Mouse (Mus musculus): ENCODE measurements around the gene Adh7. TPM values are rescaled to one million over a fixed set of nuclear protein-coding genes. Genes with fewer than 3 reads are reported as not detected.

Adh7 gene
- polyA plus RNA-seq, 1 experiment from 2014 or later: not detected

GRCm38 (mm10) chr3:138264648-138265047 is 47.1 kb downstream of the Adh7 start:
- no peak overlapping the region for H3K4me2 ChIP-seq (ENCODE audit: low read length)
- no peaks in the 10 kb centered on the region for H3K36me3 ChIP-seq (ENCODE audit: control insufficient read depth, insufficient read depth, low read length)
- 68% methylated on average over 3 of the region's 3 CpGs for WGBS
- no peak overlapping the region for H3K27ac ChIP-seq (replicated peaks in 1 of 2; ENCODE audit: control insufficient read depth in 1 of 2, insufficient read depth in 1 of 2, low read depth in 2 of 2, low read length in 2 of 2)
- no peaks in the 10 kb centered on the region for H3K9me3 ChIP-seq (ENCODE audit: control insufficient read depth, low read length)
- ATAC-seq (ENCODE audit: insufficient number of reproducible peaks, insufficient read depth, low FRiP score, low read depth): no peak
- no peaks in the 10 kb centered on the region for H3K4me1 ChIP-seq (ENCODE audit: control insufficient read depth in 2 of 2, insufficient read depth in 2 of 2, low read length in 2 of 2)
- no peak overlapping the region for H3K9ac ChIP-seq (ENCODE audit: low read length)
- H3K4me3 ChIP-seq (ENCODE audit: control insufficient read depth in 1 of 2, insufficient read depth in 1 of 2, low read depth in 1 of 2, low read length in 2 of 2): no peak overlapping the region
- H3K27me3 ChIP-seq (ENCODE audit: control insufficient read depth, insufficient read depth, low read length): no peaks in the 10 kb centered on the region

- Histone ChIP-seq H3K9me3 (ENCODE audit: control insufficient read depth, low read length) (no peaks in the 10 kb centered on the region), H3K4me1 (ENCODE audit: control insufficient read depth in 2 of 2, insufficient read depth in 2 of 2, low read length in 2 of 2) (no peaks in the 10 kb centered on the region), H3K9ac (ENCODE audit: low read length) (no peak overlapping the region), H3K4me3 (ENCODE audit: control insufficient read depth in 1 of 2, insufficient read depth in 1 of 2, low read depth in 1 of 2, low read length in 2 of 2) (no peak overlapping the region), H3K4me2 (ENCODE audit: low read length) (no peak overlapping the region), H3K36me3 (ENCODE audit: control insufficient read depth, insufficient read depth, low read length) (no peaks in the 10 kb centered on the region), H3K27me3 (ENCODE audit: control insufficient read depth, insufficient read depth, low read length) (no peaks in the 10 kb centered on the region), H3K27ac (replicated peaks in 1 of 2; ENCODE audit: control insufficient read depth in 1 of 2, insufficient read depth in 1 of 2, low read depth in 2 of 2, low read length in 2 of 2) (no peak overlapping the region)
- no peak for ATAC-seq (ENCODE audit: insufficient number of reproducible peaks, insufficient read depth, low FRiP score, low read depth)
- 15% methylated on average over 1 of the region's 1 CpGs for WGBS
Observed at GRCm38 (mm10) chr3:138270507-138270906, 52.9 kb downstream of the Adh7 start.

DNA sequence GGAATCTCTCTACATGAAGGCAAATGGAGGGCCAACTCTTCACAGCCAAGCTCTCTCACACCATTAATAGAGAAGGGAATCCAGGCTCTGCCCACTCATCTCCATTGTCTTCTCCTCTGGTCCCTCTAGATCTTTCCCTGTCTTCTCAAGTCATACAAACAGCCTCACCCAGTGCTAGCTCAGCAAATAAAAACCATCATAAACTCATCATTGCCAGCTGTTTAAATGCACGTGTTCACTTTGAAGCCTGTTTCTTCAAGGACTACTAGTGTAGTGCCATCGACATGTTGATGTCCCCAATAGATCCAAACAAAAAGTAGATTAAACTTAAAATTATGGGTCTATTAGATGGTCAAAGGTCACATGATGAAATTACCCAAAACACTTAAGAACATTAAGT is 53.7 kb downstream of the Adh7 start:
- 85% methylated on average over 2 of the region's 2 CpGs for WGBS
- H3K27ac ChIP-seq (replicated peaks in 1 of 2; ENCODE audit: control insufficient read depth in 1 of 2, insufficient read depth in 1 of 2, low read depth in 2 of 2, low read length in 2 of 2): no peak overlapping the region
- no peak for ATAC-seq (ENCODE audit: insufficient number of reproducible peaks, insufficient read depth, low FRiP score, low read depth)
- H3K9ac ChIP-seq (ENCODE audit: low read length): no peak overlapping the region
- H3K4me1 ChIP-seq (ENCODE audit: control insufficient read depth in 2 of 2, insufficient read depth in 2 of 2, low read length in 2 of 2): no peaks in the 10 kb centered on the region
- no peaks in the 10 kb centered on the region for H3K9me3 ChIP-seq (ENCODE audit: control insufficient read depth, low read length)
- no peaks in the 10 kb centered on the region for H3K36me3 ChIP-seq (ENCODE audit: control insufficient read depth, insufficient read depth, low read length)
- no peaks in the 10 kb centered on the region for H3K27me3 ChIP-seq (ENCODE audit: control insufficient read depth, insufficient read depth, low read length)
- no peak overlapping the region for H3K4me2 ChIP-seq (ENCODE audit: low read length)
- H3K4me3 ChIP-seq (ENCODE audit: control insufficient read depth in 1 of 2, insufficient read depth in 1 of 2, low read depth in 1 of 2, low read length in 2 of 2): no peak overlapping the region

DNA sequence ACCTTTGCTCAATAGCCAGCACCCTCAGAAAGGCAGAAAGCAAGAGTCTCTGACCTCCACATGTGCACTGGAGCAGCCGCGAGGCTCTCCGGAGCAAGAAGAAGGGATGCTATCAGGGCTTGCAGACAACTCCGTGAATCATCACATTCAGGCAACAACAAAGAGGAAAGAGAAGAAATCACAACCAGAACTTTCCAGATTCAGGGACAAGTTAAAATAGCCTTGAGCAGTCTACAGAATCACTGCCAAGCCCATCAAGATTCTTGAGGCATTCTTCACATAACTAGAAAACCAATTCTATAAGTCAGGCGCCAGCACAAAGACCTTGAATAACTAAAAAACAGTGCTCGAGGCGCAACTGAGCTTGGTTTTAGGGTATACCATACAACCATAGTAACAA is 55.5 kb downstream of the Adh7 start:
- no peak for ATAC-seq (ENCODE audit: insufficient number of reproducible peaks, insufficient read depth, low FRiP score, low read depth)
- WGBS: 73% methylated on average over 7 of the region's 7 CpGs
- Histone ChIP-seq H3K27me3 (ENCODE audit: control insufficient read depth, insufficient read depth, low read length) (no peaks in the 10 kb centered on the region), H3K36me3 (ENCODE audit: control insufficient read depth, insufficient read depth, low read length) (no peaks in the 10 kb centered on the region), H3K9me3 (ENCODE audit: control insufficient read depth, low read length) (no peaks in the 10 kb centered on the region), H3K9ac (ENCODE audit: low read length) (no peak overlapping the region), H3K27ac (replicated peaks in 1 of 2; ENCODE audit: control insufficient read depth in 1 of 2, insufficient read depth in 1 of 2, low read depth in 2 of 2, low read length in 2 of 2) (no peak overlapping the region), H3K4me2 (ENCODE audit: low read length) (no peak overlapping the region), H3K4me1 (ENCODE audit: control insufficient read depth in 2 of 2, insufficient read depth in 2 of 2, low read length in 2 of 2) (no peaks in the 10 kb centered on the region; a peak in 1 of 4 replicates), H3K4me3 (ENCODE audit: control insufficient read depth in 1 of 2, insufficient read depth in 1 of 2, low read depth in 1 of 2, low read length in 2 of 2) (no peak overlapping the region)

DNA sequence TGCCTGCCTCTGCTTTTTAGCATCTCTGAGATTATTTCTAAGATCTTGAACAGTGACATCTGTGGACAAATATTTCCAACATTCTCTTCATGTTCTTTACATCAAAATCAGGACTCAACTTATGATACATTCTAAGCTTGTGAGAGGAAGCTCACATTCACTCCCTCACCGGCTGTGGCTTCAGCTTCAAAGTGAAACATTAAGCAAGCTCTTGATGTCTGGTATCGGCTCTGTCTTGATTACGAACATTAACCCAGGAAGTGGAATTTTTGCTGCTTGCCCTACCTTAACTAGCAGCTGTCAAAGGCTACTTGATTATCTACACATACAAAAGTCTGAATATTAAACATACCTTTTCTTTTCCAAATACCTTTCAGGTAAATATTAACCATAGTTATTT is 57.5 kb downstream of the Adh7 start:
- no peak for ATAC-seq (ENCODE audit: insufficient number of reproducible peaks, insufficient read depth, low FRiP score, low read depth)
- H3K4me3 ChIP-seq (ENCODE audit: control insufficient read depth in 1 of 2, insufficient read depth in 1 of 2, low read depth in 1 of 2, low read length in 2 of 2): no peak overlapping the region
- H3K4me1 ChIP-seq (ENCODE audit: control insufficient read depth in 2 of 2, insufficient read depth in 2 of 2, low read length in 2 of 2): no peaks in the 10 kb centered on the region; a peak in 1 of 4 replicates
- H3K9me3 ChIP-seq (ENCODE audit: control insufficient read depth, low read length): no peaks in the 10 kb centered on the region
- no peak overlapping the region for H3K4me2 ChIP-seq (ENCODE audit: low read length)
- no peaks in the 10 kb centered on the region for H3K36me3 ChIP-seq (ENCODE audit: control insufficient read depth, insufficient read depth, low read length)
- H3K27ac ChIP-seq (replicated peaks in 1 of 2; ENCODE audit: control insufficient read depth in 1 of 2, insufficient read depth in 1 of 2, low read depth in 2 of 2, low read length in 2 of 2): no peak overlapping the region
- 70% methylated on average over 3 of the region's 3 CpGs for whole genome bisulfite sequencing
- no peaks in the 10 kb centered on the region for H3K27me3 ChIP-seq (ENCODE audit: control insufficient read depth, insufficient read depth, low read length)
- no peak overlapping the region for H3K9ac ChIP-seq (ENCODE audit: low read length)

GRCm38 (mm10) chr3:138282556-138282955 is 65.0 kb downstream of the Adh7 start:
- H3K4me2 ChIP-seq (ENCODE audit: low read length): no peak overlapping the region
- no peaks in the 10 kb centered on the region for H3K9me3 ChIP-seq (ENCODE audit: control insufficient read depth, low read length)
- no peak overlapping the region for H3K4me3 ChIP-seq (ENCODE audit: control insufficient read depth in 1 of 2, insufficient read depth in 1 of 2, low read depth in 1 of 2, low read length in 2 of 2)
- no peak for ATAC-seq (ENCODE audit: insufficient number of reproducible peaks, insufficient read depth, low FRiP score, low read depth)
- 88% methylated on average over 9 of the region's 9 CpGs for WGBS
- no peaks in the 10 kb centered on the region for H3K36me3 ChIP-seq (ENCODE audit: control insufficient read depth, insufficient read depth, low read length)
- no peak overlapping the region for H3K9ac ChIP-seq (ENCODE audit: low read length)
- H3K4me1 ChIP-seq (ENCODE audit: control insufficient read depth in 2 of 2, insufficient read depth in 2 of 2, low read length in 2 of 2): no peaks in the 10 kb centered on the region
- H3K27me3 ChIP-seq (ENCODE audit: control insufficient read depth, insufficient read depth, low read length): no peaks in the 10 kb centered on the region
- no peak overlapping the region for H3K27ac ChIP-seq (replicated peaks in 1 of 2; ENCODE audit: control insufficient read depth in 1 of 2, insufficient read depth in 1 of 2, low read depth in 2 of 2, low read length in 2 of 2)

Other genes starting within 250 kb of the Adh7 start
- gene Dapp1, start 236.2 kb upstream of the Adh7 start, polyA plus RNA-seq (2014; fragmentation: Nextera tagmentation; extraction: Ambion mirVana): 21.3 and 22.8 TPM in 2 replicates
- gene 1110002E22Rik, start 152.7 kb upstream of the Adh7 start, polyA plus RNA-seq (2014; fragmentation: Nextera tagmentation; extraction: Ambion mirVana): 16.5 and 18.7 TPM in 2 replicates
- 0.57 and 0.89 TPM in 2 replicates for gene Gm5105, start 150.4 kb upstream of the Adh7 start, polyA plus RNA-seq (2014; fragmentation: Nextera tagmentation; extraction: Ambion mirVana)
- gene Trmt10a, start 74.3 kb upstream of the Adh7 start, polyA plus RNA-seq (2014; fragmentation: Nextera tagmentation; extraction: Ambion mirVana): 7.0 and 7.7 TPM in 2 replicates
- 6.9 and 7.5 TPM in 2 replicates for gene Mttp, start 72.8 kb upstream of the Adh7 start, polyA plus RNA-seq (2014; fragmentation: Nextera tagmentation; extraction: Ambion mirVana)
- not detected in 2 replicates for gene 4930579F01Rik, start 23.9 kb upstream of the Adh7 start, polyA plus RNA-seq (2014; fragmentation: Nextera tagmentation; extraction: Ambion mirVana)
- 3.6 and 6.5 TPM in 2 replicates for gene Adh1, start 43.2 kb downstream of the Adh7 start, polyA plus RNA-seq (2014; fragmentation: Nextera tagmentation; extraction: Ambion mirVana)
- gene Adh6a, start 95.5 kb downstream of the Adh7 start, polyA plus RNA-seq (2014; fragmentation: Nextera tagmentation; extraction: Ambion mirVana): not detected in 2 replicates
- 3.2 and 4.5 TPM in 2 replicates for gene Adh6b, start 124.0 kb downstream of the Adh7 start, polyA plus RNA-seq (2014; fragmentation: Nextera tagmentation; extraction: Ambion mirVana)
- gene Adh4, start 197.7 kb downstream of the Adh7 start, polyA plus RNA-seq (2014; fragmentation: Nextera tagmentation; extraction: Ambion mirVana): not detected in 2 replicates
- 171 and 179 TPM in 2 replicates for gene Adh5, start 225.3 kb downstream of the Adh7 start, polyA plus RNA-seq (2014; fragmentation: Nextera tagmentation; extraction: Ambion mirVana)

Data from heart, embryonic 14.5 days (tissue).